Mouse (Mus musculus): ENCODE data around the gene Trpc4. TPM values are rescaled to one million over a fixed set of nuclear protein-coding genes. Genes with fewer than 3 reads are reported as not detected.

Gene Trpc4
- total RNA-seq, 2 experiments from 2014 or later, result 0.13 to 0.27 TPM

- intact Hi-C loops (cut with DNase I; ENCODE audit: low total_unique reads), result no loop called here
- DNase-seq, result no peak
Observed at GRCm38 (mm10) chr3:54246416-54246815, 90.6 kb downstream of the Trpc4 start.

GRCm38 (mm10) chr3:54249311-54249710 lies 93.5 kb downstream of the Trpc4 start:
- intact Hi-C loops (cut with DNase I; ENCODE audit: low total_unique reads), result no loop called here
- DNase-seq, result no peak

GRCm38 (mm10) chr3:54266943-54267342 lies 111.1 kb downstream of the Trpc4 start:
- no peak for DNase-seq
- intact Hi-C loops (cut with DNase I; ENCODE audit: low total_unique reads), result no loop called here

- intact Hi-C loops (cut with DNase I; ENCODE audit: low total_unique reads), result no loop called here
- DNase-seq, result no peak
Observed at GRCm38 (mm10) chr3:54269180-54269579, 113.3 kb downstream of the Trpc4 start.

GRCm38 (mm10) chr3:54274651-54275050 lies 118.8 kb downstream of the Trpc4 start:
- no peak for DNase-seq
- intact Hi-C loops (cut with DNase I; ENCODE audit: low total_unique reads), result no loop called here

- intact Hi-C loops (cut with DNase I; ENCODE audit: low total_unique reads), result no loop called here
- no peak for DNase-seq
Observed at GRCm38 (mm10) chr3:54289731-54290130, 133.9 kb downstream of the Trpc4 start.

GRCm38 (mm10) chr3:54310604-54311003 lies 154.8 kb downstream of the Trpc4 start:
- intact Hi-C loops (cut with DNase I; ENCODE audit: low total_unique reads), result no loop called here

GRCm38 (mm10) chr3:54314055-54314454 lies 158.2 kb downstream of the Trpc4 start:
- DNase-seq, result no peak

More at GRCm38 (mm10) chr3:54310604-54311003, 154.8 kb downstream of the Trpc4 start:
- no peak for DNase-seq

GRCm38 (mm10) chr3:54352891-54353652 lies 197.2 kb downstream of the Trpc4 start:
- intact Hi-C loops (cut with DNase I; ENCODE audit: low total_unique reads), result no loop called here
- peak; percentile 72 for DNase-seq

More at GRCm38 (mm10) chr3:54314055-54314454, 158.2 kb downstream of the Trpc4 start:
- intact Hi-C loops (cut with DNase I; ENCODE audit: low total_unique reads), result no loop called here

- no peak for DNase-seq
- intact Hi-C loops (cut with DNase I; ENCODE audit: low total_unique reads), result loop anchor here (5.0 kb wide), 2 partner anchors 315 to 330 kb away; no protein-coding TSS in a partner anchor
Observed at GRCm38 (mm10) chr3:54357561-54357960, 201.7 kb downstream of the Trpc4 start.

GRCm38 (mm10) chr3:54358463-54359189 lies 202.8 kb downstream of the Trpc4 start:
- intact Hi-C loops (cut with DNase I; ENCODE audit: low total_unique reads), result loop anchor here (5.0 kb wide), 2 partner anchors 314 to 329 kb away; no protein-coding TSS in a partner anchor
- DNase-seq, result peak; percentile 53

- intact Hi-C loops (cut with DNase I; ENCODE audit: low total_unique reads), result no loop called here
- peak; percentile 66 for DNase-seq
Observed at GRCm38 (mm10) chr3:54360897-54361296, 205.1 kb downstream of the Trpc4 start, which contains the start of gene Postn. TSS of gene Postn (plus strand) at chr3:54361109.

GRCm38 (mm10) chr3:54361656-54362055 lies 205.8 kb downstream of the Trpc4 start:
- no peak for DNase-seq
- intact Hi-C loops (cut with DNase I; ENCODE audit: low total_unique reads), result no loop called here

Other genes starting within 250 kb of the Trpc4 start
- gene Postn, start 205.1 kb downstream of the Trpc4 start, total RNA-seq (2021), result 100 to 1,000 TPM; 162 to 197 TPM